Mouse (Mus musculus) kidney, adult 2 months (tissue): Measurements from ENCODE around the gene Ubqlnl.

Experiments
- CTCF ChIP-seq: fragments of 200-500 bp; conservative IDR thresholded peaks from 2 replicates; pipeline ENCODE4 v1.5.1; 2011; ENCODE audit warnings: low read depth, mild to moderate bottlenecking, control low read depth, low read length, moderate library complexity, mixed read lengths; ENCODE audit not compliant: insufficient read depth, insufficient read length
- POLR2A ChIP-seq: fragments of 200-500 bp; IDR thresholded peaks from one replicate; pipeline ENCODE4 v1.6.1; 2011; ENCODE audit warnings: low read depth, low read length, control low read depth

DNA sequence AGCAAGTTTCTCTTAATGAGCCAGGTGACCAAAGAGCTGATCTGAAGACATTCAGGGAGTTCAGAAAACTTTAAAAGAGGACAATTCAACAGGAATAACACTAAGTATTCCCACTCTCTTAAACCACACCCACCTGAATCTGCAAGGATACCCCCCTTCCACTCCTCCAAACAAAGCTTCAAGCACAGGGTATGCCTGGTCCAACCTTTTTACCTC, 45.7 kb downstream of the Ubqlnl start, which contains the start of gene Olfr646:
- no peak for TF ChIP-seq CTCF
- no peak for TF ChIP-seq POLR2A
